Mouse (Mus musculus) 3T3-L1 (cell line): ENCODE measurements around the gene Vstm2a.

Experiments
- DNase-seq: peaks from one replicate; pipeline ENCODE4 v3.0.0-alpha.2; 2015; ENCODE audit warnings: low read depth, low spot score

Gene Vstm2a

DNA sequence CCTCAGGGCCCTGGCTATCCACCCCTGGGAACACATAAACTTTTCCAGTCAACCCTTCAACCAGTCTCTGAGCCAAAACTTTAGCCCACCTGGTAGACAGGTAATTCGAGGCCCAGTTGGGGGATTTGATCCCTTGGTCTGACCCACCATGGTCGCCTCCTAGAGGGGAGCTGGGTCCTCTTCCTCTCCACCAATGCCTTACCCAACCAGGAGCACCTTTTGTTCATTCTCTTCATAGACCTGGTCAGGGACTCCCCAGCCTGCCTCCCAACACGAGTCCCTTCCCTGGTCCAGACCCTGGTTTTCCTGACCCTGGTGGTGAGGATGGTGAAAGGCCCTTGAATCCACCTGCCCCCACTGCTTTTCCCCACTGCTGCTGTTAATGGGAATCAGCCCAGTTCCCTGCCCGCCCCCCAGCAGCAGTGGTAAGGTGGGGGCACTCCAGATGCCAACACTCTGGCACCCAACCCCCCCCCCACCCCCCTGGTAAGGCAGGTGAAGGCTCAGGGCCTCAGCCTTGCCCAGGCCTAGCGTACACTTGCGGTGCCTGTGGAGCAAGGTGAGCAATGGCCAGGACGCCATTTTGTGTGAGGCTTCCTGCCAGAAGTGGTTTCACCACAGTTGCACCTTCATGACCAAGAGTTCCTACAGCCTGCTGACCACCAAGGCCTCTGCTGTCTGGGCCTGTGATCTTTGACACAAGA lies 182.2 kb downstream of the Vstm2a start:
- DNase-seq, result no peak
